Mouse (Mus musculus) embryonic fibroblast, embryonic 13.5 days (primary cell): ENCODE data around the gene Zfp719.

ENCODE experiments used
- CTCF ChIP-seq: IDR thresholded peaks from 2 replicates; pipeline ENCODE4 v1.5.1; 2011; ENCODE audit warnings: mild to moderate bottlenecking, control low read depth, low read length, moderate library complexity, borderline replicate concordance; ENCODE audit not compliant: insufficient read depth
- POLR2A ChIP-seq: IDR thresholded peaks from 2 replicates; pipeline ENCODE4 v1.6.1; 2011; ENCODE audit warnings: low read depth, mild to moderate bottlenecking, control low read depth, low read length, moderate library complexity

DNA sequence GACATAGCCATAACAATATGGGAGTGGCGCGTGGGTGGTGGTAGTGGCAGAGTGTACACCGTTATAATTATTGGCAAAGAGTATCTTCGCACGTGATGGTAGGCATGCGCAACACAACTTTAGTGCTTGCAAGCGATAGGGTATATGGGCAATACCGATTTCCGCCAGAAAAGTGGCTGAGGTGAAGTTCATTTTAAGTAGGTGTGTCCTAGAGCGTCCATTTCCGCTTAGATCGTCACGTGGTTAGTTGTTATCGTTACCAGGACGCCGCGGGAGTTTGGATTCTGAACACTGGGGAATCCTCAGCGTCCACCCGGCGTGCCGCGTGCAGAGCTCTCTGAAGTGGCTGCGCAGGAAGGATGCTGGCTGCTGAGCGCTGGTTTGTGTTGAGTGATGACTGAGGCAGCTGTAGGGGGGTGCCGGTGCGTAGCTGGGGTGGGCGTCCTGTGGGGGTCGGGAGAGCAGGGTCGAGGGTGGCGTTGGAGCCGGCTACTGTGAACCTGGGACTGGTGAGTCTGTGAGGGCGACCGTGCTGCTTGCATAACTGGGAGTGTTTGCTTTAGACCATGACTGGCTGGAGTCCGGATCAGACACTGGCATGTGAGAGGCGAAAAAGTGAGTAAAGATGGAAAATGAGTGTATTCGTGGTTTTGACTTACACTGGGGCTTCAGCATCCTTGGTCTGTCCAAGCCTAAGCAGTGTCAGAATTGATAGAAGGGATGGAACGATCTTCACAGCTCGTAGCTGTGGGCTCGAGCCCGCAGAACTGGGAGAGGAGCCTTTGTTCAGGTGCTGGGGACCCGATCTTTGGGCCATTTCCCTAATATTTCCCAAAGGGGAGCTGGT, 27.7 kb downstream of the Zfp719 start, which contains the start of gene Zfp819:
- TF ChIP-seq CTCF: no peak
- TF ChIP-seq POLR2A: no peak
